Mouse (Mus musculus): ENCODE measurements around the gene Eepd1. TPM values are rescaled to one million over a fixed set of nuclear protein-coding genes. Genes with fewer than 3 reads are reported as not detected.
A peak's percentile ranks its signal among the peaks of the same experiment; 100 is the strongest.
"Not testable (repeated sequence)": the region's sequence is repeated elsewhere in the genome, so short reads cannot be mapped to it uniquely, and the experiment has no call there.

The Eepd1 gene
- total RNA-seq (2022), result 10 to 100 TPM; 16.6 to 24.4 (median 20.6) TPM

GRCm38 (mm10) chr9:25481344-25482095, at the start of gene Eepd1:
Gene Eepd1 (plus strand): TSS chr9:25481547.
- DNase-seq (ENCODE audit: low spot score), result peak; percentile 95

GRCm38 (mm10) chr9:25438836-25439235, 42.5 kb upstream of the Eepd1 start:
- DNase-seq (ENCODE audit: low spot score), result no peak

GRCm38 (mm10) chr9:25440046-25440445, 41.3 kb upstream of the Eepd1 start:
- not testable (repeated sequence) for DNase-seq (ENCODE audit: low spot score)

- no peak for DNase-seq (ENCODE audit: low spot score)
Measured at GRCm38 (mm10) chr9:25442041-25442440, 39.3 kb upstream of the Eepd1 start.

- DNase-seq (ENCODE audit: low spot score), result no peak
Measured at GRCm38 (mm10) chr9:25443029-25443428, 38.3 kb upstream of the Eepd1 start.

GRCm38 (mm10) chr9:25443546-25443945, 37.8 kb upstream of the Eepd1 start:
- no peak for DNase-seq (ENCODE audit: low spot score)

- DNase-seq (ENCODE audit: low spot score), result no peak
Measured at GRCm38 (mm10) chr9:25450394-25450793, 31.0 kb upstream of the Eepd1 start.

GRCm38 (mm10) chr9:25455027-25455426, 26.3 kb upstream of the Eepd1 start:
- DNase-seq (ENCODE audit: low spot score), result no peak

- no peak for DNase-seq (ENCODE audit: low spot score)
Measured at GRCm38 (mm10) chr9:25460835-25461555, 20.4 kb upstream of the Eepd1 start.

GRCm38 (mm10) chr9:25464305-25464704, 17.0 kb upstream of the Eepd1 start:
- no peak for DNase-seq (ENCODE audit: low spot score)

- no peak for DNase-seq (ENCODE audit: low spot score)
Measured at GRCm38 (mm10) chr9:25479392-25480020, 1.8 kb upstream of the Eepd1 start.

- DNase-seq (ENCODE audit: low spot score), result no peak
Measured at GRCm38 (mm10) chr9:25480676-25481075, 671 bp upstream of the Eepd1 start.

GRCm38 (mm10) chr9:25482322-25482998, 1.1 kb downstream of the Eepd1 start:
- DNase-seq (ENCODE audit: low spot score), result peak; percentile 49

- no peak for DNase-seq (ENCODE audit: low spot score)
Measured at GRCm38 (mm10) chr9:25482999-25483347, 1.6 kb downstream of the Eepd1 start.

GRCm38 (mm10) chr9:25483931-25484618, 2.7 kb downstream of the Eepd1 start:
- peak; percentile 39 for DNase-seq (ENCODE audit: low spot score)

GRCm38 (mm10) chr9:25484619-25484986, 3.3 kb downstream of the Eepd1 start:
- DNase-seq (ENCODE audit: low spot score), result no peak

- DNase-seq (ENCODE audit: low spot score), result no peak
Measured at GRCm38 (mm10) chr9:25485006-25485405, 3.7 kb downstream of the Eepd1 start.

- peak; percentile 33 for DNase-seq (ENCODE audit: low spot score)
Measured at GRCm38 (mm10) chr9:25485406-25485805, 4.1 kb downstream of the Eepd1 start.

GRCm38 (mm10) chr9:25486246-25486807, 5.0 kb downstream of the Eepd1 start:
- no peak for DNase-seq (ENCODE audit: low spot score)

- peak; percentile 81 for DNase-seq (ENCODE audit: low spot score)
Measured at GRCm38 (mm10) chr9:25487446-25488110, 6.2 kb downstream of the Eepd1 start.

GRCm38 (mm10) chr9:25488581-25488980, 7.2 kb downstream of the Eepd1 start:
- DNase-seq (ENCODE audit: low spot score), result no peak

Measured in heart, adult 8-10 months (tissue).